Mouse (Mus musculus): Measurements from ENCODE around the gene Ppp2ca.
"Not testable (repeated sequence)": the region's sequence is repeated elsewhere in the genome, so short reads cannot be mapped to it uniquely, and the experiment has no call there.

Ppp2ca gene

GRCm38 (mm10) chr11:52097016-52097415, 1.5 kb upstream of the Ppp2ca start:
- no peak for DNase-seq

GRCm38 (mm10) chr11:52097596-52097995, 885 bp upstream of the Ppp2ca start:
- DNase-seq: no peak

GRCm38 (mm10) chr11:52099031-52099761, 715 bp downstream of the Ppp2ca start:
- DNase-seq: peak; percentile 69

GRCm38 (mm10) chr11:52099771-52100219, 1.3 kb downstream of the Ppp2ca start:
- no peak for DNase-seq

- DNase-seq: no peak
These were observed 4.5 kb downstream of the Ppp2ca start for GRCm38 (mm10) chr11:52102977-52103376.

DNA sequence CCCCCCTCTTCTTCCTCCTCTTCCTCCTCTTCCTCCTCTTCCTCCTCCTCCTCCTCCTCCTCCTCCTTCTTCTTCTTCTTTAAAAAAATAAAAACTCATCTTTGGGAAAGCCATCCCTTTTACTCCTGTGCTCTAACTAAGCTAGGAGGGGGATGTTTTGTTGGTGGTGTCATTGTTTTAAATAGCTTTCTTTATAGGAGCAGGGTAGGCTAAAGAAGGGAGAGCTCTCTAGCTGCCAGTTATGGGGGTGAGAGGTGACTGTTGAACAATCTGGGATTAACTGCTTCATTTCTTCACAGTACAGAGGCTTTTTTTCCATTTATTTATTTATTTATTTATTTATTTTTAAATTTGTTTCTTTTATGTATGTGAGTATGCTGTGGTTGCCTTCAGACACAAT, 7.0 kb downstream of the Ppp2ca start:
- no peak for DNase-seq

- DNase-seq: no peak
These were observed 7.6 kb downstream of the Ppp2ca start for GRCm38 (mm10) chr11:52106037-52106436.

DNA sequence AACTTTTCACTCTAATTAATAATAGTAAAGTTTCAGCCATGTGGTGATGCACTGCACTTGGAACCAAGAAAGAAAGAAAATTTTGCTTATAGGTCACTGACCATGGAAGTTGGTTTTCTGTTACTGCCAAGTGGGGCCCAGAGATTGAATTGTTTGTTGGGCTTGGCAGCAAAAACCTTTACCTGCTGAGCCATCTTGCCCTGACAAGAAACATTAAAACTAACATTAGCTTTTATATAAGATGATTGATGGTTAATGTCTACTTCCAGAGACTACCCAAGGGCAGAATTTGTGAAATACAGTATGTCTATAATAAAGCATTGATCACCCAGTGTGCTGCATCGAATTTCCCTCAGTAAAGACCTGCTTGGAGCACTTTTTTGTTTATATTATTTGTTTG, 8.0 kb downstream of the Ppp2ca start:
- DNase-seq: no peak

GRCm38 (mm10) chr11:52108796-52109195, 10.3 kb downstream of the Ppp2ca start:
- no peak for DNase-seq

DNA sequence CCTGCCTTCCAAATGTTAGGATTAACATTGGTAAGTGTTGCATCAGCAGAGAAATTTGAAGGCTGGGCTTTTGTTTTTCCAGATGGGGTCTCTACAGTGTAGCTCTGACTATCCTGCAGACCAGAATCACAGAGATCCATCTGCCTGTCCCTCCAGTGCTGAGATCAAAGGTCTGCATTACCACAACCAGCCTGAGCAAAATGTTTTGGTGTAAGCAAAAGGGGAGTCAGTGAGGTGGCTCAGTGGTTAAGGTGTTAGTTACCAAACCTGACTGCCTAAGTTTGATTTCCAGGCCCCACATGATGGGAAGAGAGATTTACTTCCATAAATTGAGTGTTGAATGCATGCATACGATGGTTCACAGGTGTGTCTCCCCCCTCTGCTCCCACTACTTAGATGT, 10.9 kb downstream of the Ppp2ca start:
- no peak for DNase-seq

DNA sequence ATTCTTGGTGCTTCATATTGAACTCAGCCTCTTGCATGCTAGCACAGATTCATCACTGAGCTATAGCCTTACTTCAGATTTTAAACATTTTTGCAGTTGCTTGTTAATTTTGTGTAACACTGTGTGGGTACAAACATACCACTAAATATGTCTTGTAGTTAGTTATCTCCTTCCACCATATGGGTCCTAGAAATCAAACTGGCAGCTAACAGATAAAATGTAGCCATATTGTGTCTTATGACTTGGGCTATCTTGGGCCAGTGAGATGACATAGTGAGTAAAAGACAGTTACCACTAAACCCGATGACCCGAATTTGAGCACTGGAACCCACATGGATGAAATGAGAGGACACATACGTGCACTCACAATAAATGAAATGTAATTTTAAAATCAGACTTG, 17.0 kb downstream of the Ppp2ca start:
- DNase-seq: no peak

- not testable (repeated sequence) for DNase-seq
These were observed 17.6 kb downstream of the Ppp2ca start for GRCm38 (mm10) chr11:52116117-52116516.

GRCm38 (mm10) chr11:52117156-52117555, 18.7 kb downstream of the Ppp2ca start:
- peak; percentile 41 for DNase-seq

GRCm38 (mm10) chr11:52120415-52120814, 21.9 kb downstream of the Ppp2ca start:
- DNase-seq: not testable (repeated sequence)

DNA sequence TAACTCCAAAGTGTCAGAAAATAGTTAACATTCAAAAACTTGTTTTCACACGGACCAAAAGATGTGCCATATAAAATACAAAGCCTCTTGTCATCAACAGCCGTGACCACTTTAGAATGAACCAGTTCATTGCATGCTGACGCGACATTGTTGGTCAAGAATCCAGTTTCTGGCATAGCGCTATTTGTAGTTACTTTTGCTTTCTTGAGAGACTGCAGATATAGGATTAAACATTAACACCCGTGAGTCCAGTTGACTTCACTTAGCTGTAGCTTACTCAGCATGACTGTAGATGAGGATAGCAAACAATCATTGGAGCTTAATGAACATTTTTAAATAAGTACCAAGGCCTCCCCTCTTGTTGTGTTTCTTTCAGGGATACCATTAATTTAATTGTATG, 23.6 kb downstream of the Ppp2ca start:
- no peak for DNase-seq

GRCm38 (mm10) chr11:52124468-52124867, 26.0 kb downstream of the Ppp2ca start:
- no peak for DNase-seq

DNA sequence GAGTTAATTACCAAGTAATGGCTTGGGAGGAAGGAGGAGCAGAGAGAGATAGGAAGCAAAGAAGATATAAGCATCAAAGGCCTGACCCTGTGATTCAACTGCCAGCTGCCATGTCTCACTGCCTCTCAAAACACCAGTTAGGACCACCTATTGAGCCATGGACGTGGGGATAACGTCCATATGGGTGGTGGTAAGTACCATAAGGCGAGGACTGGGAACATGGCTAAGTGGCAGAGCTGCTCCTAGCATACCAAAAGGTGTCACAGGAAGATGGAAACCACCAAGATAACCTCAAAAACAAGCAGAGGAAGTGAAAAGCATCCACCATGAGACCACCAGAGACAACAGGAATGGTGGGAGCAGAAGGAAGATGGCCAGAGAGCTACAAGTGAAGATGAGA, 28.7 kb downstream of the Ppp2ca start:
- DNase-seq: no peak

DNA sequence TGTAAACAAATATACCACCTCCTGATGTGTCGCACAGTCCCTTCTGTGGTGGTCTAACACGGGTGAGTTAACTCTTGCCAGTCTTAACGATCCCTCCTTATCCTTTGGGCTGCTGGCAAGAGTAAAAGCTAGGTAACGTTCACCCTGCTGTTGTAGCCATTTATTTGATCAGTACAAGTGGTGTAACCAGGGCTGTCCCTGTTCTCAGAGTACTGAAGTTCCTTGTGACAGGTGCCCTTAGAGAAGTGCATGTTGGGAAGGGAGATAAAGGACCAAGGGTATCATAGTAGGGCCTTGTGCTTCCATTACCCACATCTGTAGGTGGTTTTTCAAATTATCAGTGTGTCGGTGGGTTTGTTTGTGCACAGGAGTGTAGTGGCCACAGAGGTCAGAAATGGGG, 29.3 kb downstream of the Ppp2ca start:
- DNase-seq: no peak

GRCm38 (mm10) chr11:52128316-52129061, 30.0 kb downstream of the Ppp2ca start:
- peak; percentile 41 for DNase-seq

- no peak for DNase-seq
These were observed 30.7 kb downstream of the Ppp2ca start for GRCm38 (mm10) chr11:52129171-52129570.

- DNase-seq: peak; percentile 81
These were observed 31.4 kb downstream of the Ppp2ca start for GRCm38 (mm10) chr11:52129621-52130450.

DNA sequence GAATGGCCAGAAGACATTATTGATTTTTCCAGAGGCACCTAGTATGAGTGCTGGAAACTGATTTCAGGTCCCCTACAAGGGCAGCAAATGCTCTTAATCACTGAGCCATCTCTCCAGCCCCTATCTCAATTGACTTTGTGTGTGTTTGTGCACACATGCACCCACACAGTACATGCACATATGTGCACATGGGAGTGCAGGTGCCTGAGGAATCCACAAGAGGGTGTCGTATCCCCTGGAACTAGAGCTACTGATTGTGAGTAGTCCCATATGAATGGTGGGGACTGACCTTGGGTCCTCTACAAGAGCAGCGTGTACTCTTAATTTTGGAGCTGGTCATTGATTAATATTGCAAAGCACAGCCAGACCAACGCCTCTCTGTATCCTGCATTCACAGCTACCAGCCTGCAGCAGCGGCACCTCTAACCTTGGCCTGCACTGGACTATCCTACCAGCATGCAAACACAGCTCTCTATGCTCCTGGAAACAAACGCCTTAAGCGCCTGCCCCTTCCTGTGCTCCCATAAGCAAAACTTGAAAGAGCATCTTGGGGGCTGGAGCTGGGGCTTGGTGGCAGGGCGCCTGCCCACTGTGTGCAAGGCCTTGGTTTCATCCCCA, 32.1 kb downstream of the Ppp2ca start:
- no peak for DNase-seq

DNA sequence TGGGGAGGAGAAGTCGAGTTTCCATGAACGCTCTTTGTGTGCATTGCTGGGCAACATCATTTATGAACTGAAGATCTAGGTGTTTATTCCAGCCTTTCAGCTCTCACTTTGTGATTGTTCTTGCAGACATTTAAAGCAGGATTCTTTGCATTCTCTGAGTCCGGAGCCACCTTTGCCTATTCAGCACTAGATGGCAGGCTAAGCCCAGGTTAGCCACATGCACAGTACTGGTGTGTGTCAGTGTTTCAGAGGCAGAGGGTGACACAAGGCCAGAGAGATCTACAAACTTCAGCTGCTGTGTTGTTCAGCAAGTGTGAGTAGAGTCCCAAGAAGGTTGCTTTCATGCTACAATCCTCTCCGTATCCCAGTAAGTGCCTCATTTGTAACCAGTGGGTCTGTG, 45.2 kb downstream of the Ppp2ca start:
- peak; percentile 60 for DNase-seq

Data from right cerebral cortex, adult 18-20 months (tissue).